ENCODE assay signal across 8 mouse cellular contexts in genomic region chr13:41662401-41663070, GRCm38 (mm10). TPM values are rescaled to one million over a fixed set of nuclear protein-coding genes. Genes with fewer than 3 reads are reported as not detected.
A peak's percentile ranks its signal among the peaks of the same experiment; 100 is the strongest.
DNase-seq lines count a peak whose midpoint lies in the region; ATAC-seq and TF ChIP-seq lines count a peak whose summit lies in the region.

No protein-coding gene starts in this region.

- no peak overlapping the region for H3K4me2 ChIP-seq in forebrain, postnatal 0 days (ENCODE audit: low read depth)
- no peak overlapping the region for H3K4me2 ChIP-seq in forebrain, embryonic 13.5 days
- no peak overlapping the region for H3K4me2 ChIP-seq in hindbrain, embryonic 15.5 days
- H3K4me2 ChIP-seq in neural tube, embryonic 13.5 days: no peak overlapping the region

- H3K4me1 ChIP-seq in forebrain, postnatal 0 days (ENCODE audit: insufficient read depth): no peaks in the 10 kb centered on the region
- H3K4me1 ChIP-seq in forebrain, embryonic 13.5 days: peaks cover 10% of the 10 kb centered on the region
- peaks cover 11% of the 10 kb centered on the region; the same call in 1 of the 2 replicates for H3K4me1 ChIP-seq in hindbrain, embryonic 15.5 days (replicated peaks)
- H3K4me1 ChIP-seq in neural tube, embryonic 13.5 days (replicated peaks): peaks cover 11% of the 10 kb centered on the region

- peak; percentile 20 for DNase-seq in forebrain, postnatal 0 days
- DNase-seq in adrenal gland, adult (ENCODE audit: inconsistent age in 2 of 2, low spot score in 1 of 2): peak; percentile 87 to 94
- DNase-seq in gastrocnemius, adult 8-10 months (ENCODE audit: low spot score in 2 of 2): peak; percentile 35
- peak; percentile 25 for DNase-seq in liver
- DNase-seq in spleen, adult 12 weeks (ENCODE audit: low spot score): no peak

- H3K27me3 ChIP-seq in forebrain, postnatal 0 days (ENCODE audit: insufficient read depth, low read length): no peaks in the 10 kb centered on the region
- H3K27me3 ChIP-seq in forebrain, embryonic 13.5 days: no peaks in the 10 kb centered on the region
- H3K27me3 ChIP-seq in hindbrain, embryonic 15.5 days: no peaks in the 10 kb centered on the region
- no peaks in the 10 kb centered on the region for H3K27me3 ChIP-seq in neural tube, embryonic 13.5 days

- no peak overlapping the region for H3K9ac ChIP-seq in forebrain, postnatal 0 days
- no peak overlapping the region for H3K9ac ChIP-seq in forebrain, embryonic 13.5 days
- H3K9ac ChIP-seq in hindbrain, embryonic 15.5 days: no peak overlapping the region
- no peak overlapping the region for H3K9ac ChIP-seq in neural tube, embryonic 13.5 days

- no peak overlapping the region for H3K27ac ChIP-seq in forebrain, postnatal 0 days (ENCODE audit: low read depth, low read length)
- no peak overlapping the region for H3K27ac ChIP-seq in forebrain, embryonic 13.5 days
- peak overlapping the region; percentile 7; the same call in 1 of the 2 replicates for H3K27ac ChIP-seq in hindbrain, embryonic 15.5 days (replicated peaks)
- 0 out of 2 replicates have a peak overlapping the region, but pooled peaks have one; percentile 3 for H3K27ac ChIP-seq in neural tube, embryonic 13.5 days (replicated peaks)

- peak; percentile 61 for ATAC-seq in forebrain, postnatal 0 days
- ATAC-seq in forebrain, embryonic 13.5 days: no peak
- peak; percentile 54; the same call in 1 of the 2 replicates for ATAC-seq in hindbrain, embryonic 15.5 days (ENCODE audit: low FRiP score, low read depth)
- ATAC-seq in neural tube, embryonic 13.5 days (ENCODE audit: low read depth): no peak

- no peaks in the 10 kb centered on the region for H3K36me3 ChIP-seq in forebrain, postnatal 0 days (ENCODE audit: insufficient read depth)
- H3K36me3 ChIP-seq in forebrain, embryonic 13.5 days (ENCODE audit: poor library complexity, severe bottlenecking): no peaks in the 10 kb centered on the region
- no peaks in the 10 kb centered on the region for H3K36me3 ChIP-seq in hindbrain, embryonic 15.5 days
- no peaks in the 10 kb centered on the region for H3K36me3 ChIP-seq in neural tube, embryonic 13.5 days

- TF ChIP-seq CTCF in forebrain, postnatal 0 days (IDR thresholded peaks at IDR 0.05; ENCODE audit: low read depth): no peak

- 48% methylated on average over 17 of the region's 17 CpGs for WGBS in forebrain, postnatal 0 days
- WGBS in forebrain, embryonic 13.5 days: 52% methylated on average over 17 of the region's 17 CpGs
- 32% methylated on average over 17 of the region's 17 CpGs for WGBS in hindbrain, embryonic 15.5 days
- WGBS in neural tube, embryonic 13.5 days: 54% methylated on average over 17 of the region's 17 CpGs

- H3K9me3 ChIP-seq in forebrain, postnatal 0 days (ENCODE audit: low read length): no peaks in the 10 kb centered on the region
- no peaks in the 10 kb centered on the region for H3K9me3 ChIP-seq in forebrain, embryonic 13.5 days (replicated peaks)
- no peaks in the 10 kb centered on the region for H3K9me3 ChIP-seq in hindbrain, embryonic 15.5 days
- H3K9me3 ChIP-seq in neural tube, embryonic 13.5 days: no peaks in the 10 kb centered on the region

- H3K4me3 ChIP-seq in forebrain, postnatal 0 days (ENCODE audit: low read depth, low read length): no peak overlapping the region
- H3K4me3 ChIP-seq in forebrain, embryonic 13.5 days: no peak overlapping the region
- no peak overlapping the region for H3K4me3 ChIP-seq in hindbrain, embryonic 15.5 days
- H3K4me3 ChIP-seq in neural tube, embryonic 13.5 days: no peak overlapping the region

RNA-seq across cellular contexts. Expression of gene Tmem170b, which starts 56.8 kb away (rescaled TPM):
- total RNA-seq in forebrain, postnatal 0 days (2014; rRNA removed): 32.9 and 35.6 TPM in 2 replicates
- polyA plus RNA-seq in forebrain, postnatal 0 days (2015; fragmentation: Nextera tagmentation; extraction: Ambion mirVana): 19.2 and 33.7 TPM in 2 replicates
- polyA plus RNA-seq in forebrain, embryonic 13.5 days (2015; fragmentation: Nextera tagmentation; extraction: Ambion mirVana): 28.0 and 31.1 TPM in 2 replicates
- total RNA-seq in gastrocnemius, adult 8-10 months (2022): 10 to 100 TPM; 32.3 to 40.8 (median 32.4) TPM
- 42.9 and 47.3 TPM in 2 replicates for polyA plus RNA-seq in hindbrain, embryonic 15.5 days (2015; fragmentation: Nextera tagmentation; extraction: Ambion mirVana)
- polyA plus RNA-seq in neural tube, embryonic 13.5 days (2015; fragmentation: Nextera tagmentation; extraction: Ambion mirVana): 31.4 and 31.6 TPM in 2 replicates

Comparison
In these comparisons a context has a peak if more than half of its experiments do, and no peak if none do; other contexts are left out.
1. ATAC-seq: peak in forebrain, postnatal 0 days (single experiment) and hindbrain, embryonic 15.5 days (single experiment); none in forebrain, embryonic 13.5 days (single experiment) and neural tube, embryonic 13.5 days (single experiment).
2. H3K27ac ChIP-seq: peak in hindbrain, embryonic 15.5 days (single experiment) and neural tube, embryonic 13.5 days (single experiment); none in forebrain, postnatal 0 days (single experiment) and forebrain, embryonic 13.5 days (single experiment).